Mouse (Mus musculus) midbrain, postnatal 0 days (tissue): ENCODE measurements around the gene Gm20388. TPM values are rescaled to one million over a fixed set of nuclear protein-coding genes. Genes with fewer than 3 reads are reported as not detected.

Source experiments
- ATAC-seq: fragments of 200-750 bp; cut with Nextera tagmentation; 2 replicates; pipeline ENCODE4 v1.8.0; 2017; ENCODE audit warnings: moderate number of reproducible peaks, mild to moderate bottlenecking, moderate TSS enrichment, moderate library complexity; ENCODE audit not compliant: low FRiP score
- DNase-seq: peaks from one replicate; pipeline ENCODE4 v3.0.0-alpha.2; 2015; ENCODE audit warnings: low spot score
- H3K27ac ChIP-seq: fragments of 300-500 bp; sonication (generic); 2 replicates; pipeline ENCODE4 v1.5.1; 2014; ENCODE audit warnings: low read depth, mild to moderate bottlenecking, low read length, mixed read lengths
- H3K27me3 ChIP-seq: fragments of 300-500 bp; sonication (generic); 2 replicates; pipeline ENCODE4 v1.6.1; 2014; ENCODE audit warnings: low read length, control low read depth, mixed read lengths; ENCODE audit not compliant: insufficient read depth
- H3K36me3 ChIP-seq: fragments of 300-500 bp; sonication (generic); 2 replicates; pipeline ENCODE4 v1.6.1; 2014; ENCODE audit warnings: low read length, control low read depth, mixed read lengths; ENCODE audit not compliant: insufficient read depth
- H3K4me1 ChIP-seq: fragments of 300-500 bp; sonication (generic); 2 replicates; pipeline ENCODE4 v1.6.1; 2014; ENCODE audit warnings: mild to moderate bottlenecking, control low read depth, antibody characterized with exemption, low read length, mixed read lengths; ENCODE audit not compliant: insufficient read depth
- H3K4me2 ChIP-seq: fragments of 300-500 bp; sonication (generic); 2 replicates; pipeline ENCODE4 v1.6.1; 2014; ENCODE audit warnings: low read depth, mild to moderate bottlenecking, low read length, mixed read lengths; ENCODE audit not compliant: poor library complexity, severe bottlenecking
- H3K4me3 ChIP-seq: fragments of 300-500 bp; sonication (generic); 2 replicates; pipeline ENCODE4 v1.5.1; 2014; ENCODE audit warnings: low read depth, mild to moderate bottlenecking, low read length, moderate library complexity
- H3K9ac ChIP-seq: fragments of 300-500 bp; sonication (generic); replicated peaks from 2 replicates; pipeline ENCODE4 v1.6.1; 2014; ENCODE audit warnings: mild to moderate bottlenecking, low read length, moderate library complexity, mixed read lengths; ENCODE audit not compliant: poor library complexity, severe bottlenecking
- H3K9me3 ChIP-seq: fragments of 300-500 bp; sonication (generic); 2 replicates; pipeline ENCODE4 v1.6.1; 2016; ENCODE audit warnings: low read length, control low read depth
- CTCF ChIP-seq: IDR thresholded peaks from 2 replicates; pipeline ENCODE4 v1.5.1; 2016; ENCODE audit warnings: antibody characterized with exemption, mild to moderate bottlenecking
- WGBS: fragments of 180-500 bp; shearing (Covaris S2); extraction: QIAGEN DNeasy Blood & Tissue Kit; methylation state at CpG from one replicate; pipeline ENCODE4 v1.1.7; 2014; 5-methylcytosine and 5-hydroxymethylcytosine counted together
- polyA plus RNA-seq: library from polyadenylated mRNA; unstranded; fragments of >200 nt; fragmentation: Nextera tagmentation; extraction: Ambion mirVana; gene quantifications from 2 replicates; pipeline ENCODE4 v1.2.1, GENCODE M21; 2015
- total RNA-seq: library from RNA; depleted of rRNA; stranded (reverse); fragments of >200 nt; gene quantifications from 2 replicates; pipeline ENCODE4 v1.2.3, GENCODE M21; 2014

Gm20388 gene
- total and polyA plus RNA-seq, 2 experiments from 2014 or later, result 74.2 TPM; not detected in 1

DNA sequence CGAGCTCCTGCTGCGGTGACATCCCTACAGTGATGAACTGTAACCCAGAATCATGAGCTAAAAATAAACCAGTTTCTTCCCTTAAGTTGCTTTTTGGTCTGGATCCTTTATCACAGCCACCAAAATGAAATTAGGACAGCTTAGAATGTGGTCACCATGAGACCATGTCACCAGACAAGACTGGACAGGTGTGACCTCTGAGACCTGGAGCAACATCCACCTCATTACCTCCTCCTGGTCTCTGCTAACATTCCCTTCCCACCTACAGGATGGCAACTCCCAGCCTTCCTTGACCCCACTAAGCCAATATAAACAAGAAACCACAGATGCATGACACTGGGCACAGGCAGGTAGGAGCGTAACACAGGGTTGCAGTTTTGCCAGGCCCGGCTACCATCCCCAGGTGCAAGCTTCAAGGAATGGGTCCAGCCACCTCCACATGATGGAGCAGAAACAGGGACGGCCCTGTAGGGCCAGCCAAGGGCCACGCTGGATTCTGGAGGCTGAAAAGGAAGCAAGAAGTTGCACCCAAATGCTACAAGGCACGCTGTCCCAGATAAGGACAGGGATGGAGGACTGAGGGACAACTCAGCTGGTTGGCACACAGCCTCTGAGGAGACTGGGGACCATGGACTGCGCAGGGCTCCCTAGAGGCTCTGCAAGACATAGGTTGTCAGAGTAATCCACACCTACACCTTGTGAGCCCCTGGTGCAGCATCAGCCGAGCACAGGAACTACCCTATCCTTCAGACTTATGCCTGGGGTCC lies 2627.9 kb downstream of the Gm20388 start:
- H3K4me2 ChIP-seq, result no peak overlapping the region
- no peaks in the 10 kb centered on the region for H3K9me3 ChIP-seq
- H3K4me1 ChIP-seq, result no peaks in the 10 kb centered on the region
- no peak overlapping the region for H3K27ac ChIP-seq
- TF ChIP-seq CTCF, result no peak
- no peaks in the 10 kb centered on the region for H3K27me3 ChIP-seq
- H3K4me3 ChIP-seq, result no peak overlapping the region
- 91% methylated on average over 9 of the region's 9 CpGs for WGBS
- no peaks in the 10 kb centered on the region for H3K36me3 ChIP-seq
- DNase-seq (no peak), ATAC-seq (no peak)
- no peak overlapping the region for H3K9ac ChIP-seq

DNA sequence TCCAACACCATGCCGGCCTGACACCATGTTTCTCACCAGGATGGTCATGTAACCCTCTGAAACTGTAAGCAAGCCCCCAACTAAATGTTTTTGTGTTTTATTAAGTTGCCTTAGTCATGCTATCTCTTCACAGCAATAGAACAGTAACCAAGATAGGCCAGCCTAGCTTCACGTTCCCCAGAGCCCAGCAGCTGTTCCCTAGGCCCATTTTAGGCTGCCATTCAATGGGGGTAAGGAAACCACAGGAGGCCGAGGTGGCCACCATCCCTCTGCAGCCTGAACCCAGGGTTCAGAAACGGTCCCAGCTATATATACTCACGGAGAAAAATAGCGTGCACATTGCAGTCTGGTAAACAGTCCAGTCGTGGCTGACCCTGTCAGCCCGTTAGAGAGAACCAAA lies 2633.5 kb downstream of the Gm20388 start:
- Histone ChIP-seq H3K9me3 (no peaks in the 10 kb centered on the region), H3K4me3 (no peak overlapping the region), H3K27me3 (peaks cover 4% of the 10 kb centered on the region; the same call in 1 of the 2 replicates), H3K4me2 (no peak overlapping the region), H3K9ac (no peak overlapping the region), H3K4me1 (no peaks in the 10 kb centered on the region), H3K27ac (no peak overlapping the region), H3K36me3 (no peaks in the 10 kb centered on the region)
- no peak for ATAC-seq
- TF ChIP-seq CTCF, result no peak
- 91% methylated on average over 8 of the region's 8 CpGs for WGBS
- no peak for DNase-seq

DNA sequence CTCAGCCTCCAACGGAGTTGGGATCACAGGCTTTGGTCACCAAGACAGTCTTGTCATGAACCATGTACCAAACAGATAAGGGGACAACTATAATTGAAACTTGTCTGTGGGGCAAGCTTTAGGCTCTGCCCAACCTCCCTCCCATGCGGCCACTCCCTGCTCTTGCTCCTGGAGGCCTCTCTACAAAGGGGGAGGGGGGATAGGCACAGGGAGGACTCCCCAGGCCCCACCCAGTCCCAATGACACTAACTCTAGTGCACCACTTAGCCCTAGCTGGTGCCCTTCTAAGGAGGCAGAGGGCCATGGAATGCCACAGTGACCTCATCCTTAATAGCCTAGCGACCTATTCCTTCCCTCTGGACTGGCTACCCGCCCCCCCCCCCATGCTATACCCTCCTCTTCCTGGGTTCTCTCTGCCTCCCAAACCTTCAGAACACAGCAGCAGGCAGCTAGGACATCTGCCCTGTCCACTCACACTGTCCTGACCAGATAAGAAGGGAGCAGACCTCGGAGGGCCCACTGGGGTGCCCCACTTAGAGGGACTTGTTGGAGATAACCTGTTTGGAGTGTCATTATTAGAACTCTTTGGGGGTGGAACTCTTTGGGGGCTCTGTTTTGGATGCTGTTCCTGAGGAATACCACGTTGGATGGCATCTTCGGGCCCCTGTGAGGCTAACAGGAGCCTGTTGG lies 2635.6 kb downstream of the Gm20388 start:
- Histone ChIP-seq H3K4me3 (no peak overlapping the region), H3K36me3 (no peaks in the 10 kb centered on the region), H3K27me3 (peaks cover 11% of the 10 kb centered on the region; the same call in 1 of the 2 replicates), H3K9ac (no peak overlapping the region), H3K9me3 (no peaks in the 10 kb centered on the region), H3K4me1 (no peaks in the 10 kb centered on the region), H3K4me2 (no peak overlapping the region), H3K27ac (no peak overlapping the region)
- DNase-seq (no peak), ATAC-seq (no peak)
- TF ChIP-seq CTCF, result no peak
- WGBS, result 83% methylated on average over 7 of the region's 7 CpGs

DNA sequence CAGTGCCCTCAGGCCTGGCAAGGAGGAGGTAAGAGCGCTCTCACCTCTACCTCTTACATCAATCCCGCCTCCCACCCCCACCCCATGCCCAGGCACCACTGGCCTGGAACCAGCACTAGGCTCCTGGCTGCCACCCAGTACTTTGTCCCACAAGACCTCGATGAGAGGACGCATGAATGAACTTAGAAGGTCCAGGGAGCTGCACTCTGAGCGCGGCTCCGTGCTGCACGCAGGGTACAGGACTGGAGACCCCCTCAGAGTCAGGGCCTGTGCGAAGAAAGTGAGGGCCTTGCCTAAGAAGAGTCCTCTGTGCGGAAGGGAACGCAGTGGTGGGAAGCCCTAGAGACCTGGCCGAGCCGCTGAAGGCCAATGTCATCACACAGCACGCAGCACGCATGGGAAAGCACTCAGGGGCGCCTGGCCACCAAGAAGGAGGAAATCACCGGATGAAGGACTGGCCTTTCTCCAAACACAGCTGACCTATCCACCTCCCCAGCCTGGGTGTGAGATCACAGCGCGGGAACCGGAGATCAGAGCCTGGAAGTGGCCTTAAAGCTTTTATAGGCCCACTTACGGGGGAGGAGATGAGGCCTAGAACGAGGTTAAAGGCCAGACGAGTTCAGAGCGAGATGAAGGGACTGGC lies 2636.3 kb downstream of the Gm20388 start:
- no peak overlapping the region for H3K4me2 ChIP-seq
- no peak for DNase-seq
- no peaks in the 10 kb centered on the region for H3K9me3 ChIP-seq
- H3K27me3 ChIP-seq, result peaks cover 18% of the 10 kb centered on the region; the same call in 1 of the 2 replicates
- 75% methylated on average over 24 of the region's 24 CpGs for WGBS
- no peaks in the 10 kb centered on the region for H3K4me1 ChIP-seq
- no peak for TF ChIP-seq CTCF
- H3K27ac ChIP-seq, result no peak overlapping the region
- no peaks in the 10 kb centered on the region for H3K36me3 ChIP-seq
- no peak overlapping the region for H3K4me3 ChIP-seq
- no peak overlapping the region for H3K9ac ChIP-seq
- ATAC-seq, result no peak

DNA sequence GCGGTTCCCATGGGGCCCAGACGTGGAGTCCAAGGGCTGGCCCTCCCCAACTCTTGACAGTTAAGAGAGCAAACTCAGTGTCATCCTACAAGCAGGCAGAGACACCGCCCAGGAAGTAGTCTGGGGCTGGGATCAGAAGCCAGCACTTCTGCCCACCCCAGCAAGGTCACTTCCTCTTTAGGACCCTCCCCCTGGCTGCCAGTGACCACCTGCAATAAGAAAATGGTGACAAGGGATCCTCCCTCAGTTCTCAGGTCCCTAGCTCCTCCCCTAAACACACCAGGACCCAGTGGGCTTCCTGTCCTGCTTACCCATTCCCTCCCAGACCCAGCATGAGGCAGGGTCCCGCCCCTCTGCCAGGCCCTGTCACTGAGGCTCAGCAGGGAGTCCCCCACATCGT lies 2637.2 kb downstream of the Gm20388 start:
- TF ChIP-seq CTCF, result no peak
- DNase-seq, result no peak

More for the DNA sequence above, 2637.2 kb downstream of the Gm20388 start:
- 47% methylated on average over 5 of the region's 5 CpGs for WGBS
- Histone ChIP-seq H3K27me3 (peaks cover 18% of the 10 kb centered on the region; the same call in 1 of the 2 replicates), H3K4me1 (no peaks in the 10 kb centered on the region), H3K9ac (no peak overlapping the region), H3K9me3 (no peaks in the 10 kb centered on the region), H3K27ac (no peak overlapping the region), H3K4me2 (no peak overlapping the region), H3K4me3 (no peak overlapping the region), H3K36me3 (no peaks in the 10 kb centered on the region)
- ATAC-seq, result no peak
